Mouse (Mus musculus) testis, adult 2 months (tissue): Measurements from ENCODE around the gene Lpar6. TPM values are rescaled to one million over a fixed set of nuclear protein-coding genes. Genes with fewer than 3 reads are reported as not detected.

Experiments
- H3K27ac ChIP-seq: fragments of 200-500 bp; 2 replicates; pipeline ENCODE4 v1.5.1; 2012; ENCODE audit warnings: low read depth, low read length; ENCODE audit not compliant: control insufficient read depth, insufficient read depth
- H3K27me3 ChIP-seq: fragments of 200-500 bp; 2 replicates; pipeline ENCODE4 v1.6.1; 2012; ENCODE audit warnings: mild to moderate bottlenecking, low read length, moderate library complexity; ENCODE audit not compliant: control insufficient read depth, insufficient read depth
- H3K36me3 ChIP-seq: fragments of 200-500 bp; 2 replicates; pipeline ENCODE4 v1.6.1; 2012; ENCODE audit warnings: mild to moderate bottlenecking, low read length; ENCODE audit not compliant: control insufficient read depth, insufficient read depth
- H3K4me1 ChIP-seq: fragments of 200-500 bp; 2 replicates; pipeline ENCODE4 v1.6.1; 2012; ENCODE audit warnings: low read length; ENCODE audit not compliant: control insufficient read depth, insufficient read depth
- H3K4me3 ChIP-seq: fragments of 200-500 bp; 2 replicates; pipeline ENCODE4 v1.5.1; 2012; ENCODE audit warnings: low read depth, mild to moderate bottlenecking, low read length, moderate library complexity, mixed read lengths; ENCODE audit not compliant: control insufficient read depth
- CTCF ChIP-seq: fragments of 200-500 bp; IDR thresholded peaks from 2 replicates; pipeline ENCODE4 v1.5.1; 2012; ENCODE audit warnings: low read depth, mild to moderate bottlenecking, inconsistent platforms, low read length, moderate library complexity; ENCODE audit not compliant: control insufficient read depth, insufficient read depth, insufficient replicate concordance
- POLR2A ChIP-seq: fragments of 200-500 bp; IDR thresholded peaks from 2 replicates; pipeline ENCODE4 v1.6.1; 2012; ENCODE audit warnings: low read depth, mild to moderate bottlenecking, inconsistent platforms, low read length, moderate library complexity; ENCODE audit not compliant: control insufficient read depth
- polyA plus RNA-seq: library from polyadenylated mRNA; depleted of rRNA; stranded (reverse); fragments of >200 nt; gene quantifications from 2 replicates; pipeline ENCODE4 v1.2.3, GENCODE M21; 2012; rRNA removed

Lpar6 gene
- polyA plus RNA-seq, 1 experiment, result 0.30 TPM

- H3K27me3 ChIP-seq, result no peaks in the 10 kb centered on the region
- H3K27ac ChIP-seq, result no peak overlapping the region
- TF ChIP-seq POLR2A (no peak), CTCF (no peak)
- H3K4me3 ChIP-seq, result no peak overlapping the region
- no peaks in the 10 kb centered on the region for H3K36me3 ChIP-seq
- H3K4me1 ChIP-seq, result no peaks in the 10 kb centered on the region
These were observed 52.2 kb downstream of the Lpar6 start for GRCm38 (mm10) chr14:73289915-73290314.

- Histone ChIP-seq H3K4me3 (no peak overlapping the region), H3K36me3 (no peaks in the 10 kb centered on the region), H3K27ac (no peak overlapping the region), H3K27me3 (no peaks in the 10 kb centered on the region), H3K4me1 (no peaks in the 10 kb centered on the region)
- TF ChIP-seq POLR2A, result no peak
- no peak for TF ChIP-seq CTCF
These were observed 54.7 kb downstream of the Lpar6 start for GRCm38 (mm10) chr14:73292434-73292833.

Other genes with a start within 250 kb of the Lpar6 start
- 0.40 and 0.57 TPM in 2 replicates for gene Cysltr2, start 188.8 kb upstream of the Lpar6 start, polyA plus RNA-seq
- gene Rcbtb2, start 114.9 kb upstream of the Lpar6 start, polyA plus RNA-seq, result 48.4 and 50.8 TPM in 2 replicates
- 5.1 and 6.4 TPM in 2 replicates for gene Rb1, start 87.9 kb downstream of the Lpar6 start, polyA plus RNA-seq
- 330 and 494 TPM in 2 replicates for gene Itm2b, start 147.4 kb downstream of the Lpar6 start, polyA plus RNA-seq